Mouse (Mus musculus): ENCODE measurements around the gene Foxc2.

The Foxc2 gene

GRCm38 (mm10) chr8:121119635-121120455, 3.9 kb downstream of the Foxc2 start:
- 29% methylated on average over 12 of the region's 12 CpGs for WGBS

DNA sequence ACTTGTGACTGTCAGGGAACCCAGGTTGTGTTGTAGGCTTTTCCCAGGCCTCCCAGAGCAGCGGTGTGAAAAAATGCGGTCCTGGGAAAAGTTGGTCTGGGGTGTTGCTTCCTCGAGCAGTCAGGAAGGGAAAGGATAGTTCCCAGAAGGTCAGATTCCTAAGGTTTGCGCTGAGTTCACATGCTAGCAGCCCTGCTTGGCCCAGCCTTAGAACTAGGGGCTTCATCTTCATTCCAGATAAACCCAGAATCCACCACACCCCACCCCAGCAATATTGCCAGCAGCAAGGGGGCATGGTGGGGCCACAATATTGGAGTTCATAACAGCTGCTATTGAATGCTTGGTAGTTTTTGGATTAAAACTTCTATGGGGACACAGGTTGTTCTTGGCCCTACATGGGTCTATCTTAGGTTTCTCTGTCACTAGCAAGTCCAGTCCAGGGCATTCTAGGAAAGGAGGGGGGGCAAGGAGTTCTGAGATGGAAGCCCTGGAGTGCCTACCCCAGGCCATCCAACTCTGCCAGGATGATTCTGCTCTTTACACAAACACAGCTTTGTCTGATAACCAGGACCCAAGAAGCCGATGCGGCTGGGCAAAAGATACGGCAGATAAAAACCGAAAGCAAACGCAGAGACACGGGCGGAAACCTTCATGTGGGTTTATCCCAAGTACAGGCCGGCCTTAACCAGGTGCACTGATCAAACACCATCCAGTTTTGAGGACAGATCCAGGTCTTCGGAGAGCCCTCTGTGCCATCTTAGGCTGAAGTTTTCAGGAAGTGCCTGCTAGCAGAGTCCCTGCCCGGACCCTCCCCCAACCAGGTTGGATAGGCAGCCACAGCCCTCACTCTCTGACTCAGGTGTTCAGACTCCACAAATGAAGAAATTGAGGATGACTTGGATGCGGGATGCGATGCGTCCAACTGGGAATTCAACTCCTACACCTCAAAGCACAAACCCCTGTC, 4.8 kb downstream of the Foxc2 start:
- 24% methylated on average over 17 of the region's 17 CpGs for WGBS

GRCm38 (mm10) chr8:121121704-121122103, 5.7 kb downstream of the Foxc2 start:
- 16% methylated on average over 8 of the region's 8 CpGs for WGBS

DNA sequence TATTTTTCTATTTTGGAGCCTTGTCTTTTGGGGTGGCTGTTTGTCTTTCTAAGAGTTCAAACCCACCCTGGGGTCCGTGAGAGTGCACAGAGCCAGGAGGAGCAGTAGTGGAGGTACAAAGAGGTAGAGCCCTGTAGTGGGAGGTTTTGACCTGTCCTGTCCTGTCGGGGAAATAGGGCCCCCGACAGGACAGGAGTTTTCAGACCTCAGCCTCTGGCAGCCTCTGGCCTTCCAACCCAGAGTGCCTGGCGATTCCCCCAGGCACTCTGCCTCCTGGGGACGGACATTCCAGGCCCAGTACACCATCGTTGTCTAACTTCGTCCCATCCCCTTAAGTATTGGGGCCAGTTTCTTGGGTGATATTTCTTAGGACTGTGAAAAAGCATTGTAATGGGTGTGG, 6.4 kb downstream of the Foxc2 start:
- whole genome bisulfite sequencing: 29% methylated on average over 7 of the region's 7 CpGs

- WGBS: 48% methylated on average over 2 of the region's 2 CpGs
Observed at GRCm38 (mm10) chr8:121123113-121123512, 7.1 kb downstream of the Foxc2 start.

- 7% methylated on average over 17 of the region's 17 CpGs for WGBS
Observed at GRCm38 (mm10) chr8:121124547-121125239, 8.7 kb downstream of the Foxc2 start.

DNA sequence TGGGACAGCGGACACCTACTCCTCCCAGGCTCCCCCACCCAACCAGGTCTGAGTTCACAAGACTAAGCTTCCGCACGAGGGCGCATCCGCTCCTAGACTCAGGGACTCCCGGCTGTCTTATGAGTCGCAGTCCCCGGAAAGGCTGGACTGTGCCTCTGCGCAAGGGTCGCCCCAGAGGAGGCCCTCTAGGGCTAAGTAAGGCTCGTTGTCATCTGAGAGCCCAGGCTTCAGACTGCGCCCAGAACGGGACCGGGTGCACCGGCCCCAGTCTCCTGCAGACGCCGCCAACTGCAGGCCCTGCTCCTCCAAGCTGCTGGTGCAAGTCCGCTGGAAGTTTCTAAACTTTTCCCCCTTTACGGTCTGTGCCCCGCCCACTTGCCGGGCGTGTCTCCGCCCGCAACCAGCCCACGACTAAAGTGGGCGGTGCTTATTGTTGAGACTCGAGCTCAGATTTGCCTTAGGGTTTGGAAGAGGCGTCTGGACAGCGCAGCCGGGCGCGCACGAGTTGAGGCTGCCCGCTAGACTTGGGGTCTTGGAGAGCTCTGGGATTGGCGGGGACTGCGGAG, 9.4 kb downstream of the Foxc2 start:
- 1% methylated on average over 35 of the region's 36 CpGs for WGBS

- WGBS: 15% methylated on average over 6 of the region's 6 CpGs
Observed at GRCm38 (mm10) chr8:121126191-121126590, 10.2 kb downstream of the Foxc2 start.

DNA sequence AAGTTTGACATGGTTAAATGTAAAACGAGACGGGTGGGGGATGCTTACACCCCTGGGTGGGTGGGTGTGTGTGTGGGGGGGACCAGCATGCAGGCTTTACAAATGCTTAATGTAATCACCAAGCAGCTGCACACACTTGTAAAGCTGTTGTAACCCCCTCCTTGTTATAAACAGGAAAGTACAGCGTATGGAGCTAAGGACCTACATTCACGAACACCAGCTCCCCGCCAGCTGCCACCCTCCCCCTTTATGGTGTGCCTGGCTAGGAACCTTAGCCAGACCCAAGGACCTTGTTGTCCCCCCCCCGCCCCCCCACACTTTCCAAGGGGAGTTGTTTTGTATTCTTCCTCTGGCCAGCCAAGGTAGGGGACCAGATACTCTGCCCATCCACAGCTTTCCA, 10.7 kb downstream of the Foxc2 start:
- WGBS: 9% methylated on average over 6 of the region's 6 CpGs

GRCm38 (mm10) chr8:121127291-121127701, 11.3 kb downstream of the Foxc2 start:
- WGBS: 15% methylated on average over 11 of the region's 11 CpGs

- WGBS: 6% methylated on average over 43 of the region's 43 CpGs
Observed at GRCm38 (mm10) chr8:121127756-121128375, 11.9 kb downstream of the Foxc2 start, which contains the start of gene Foxl1. Gene Foxl1, plus strand, starts transcription at chr8:121127940.

DNA sequence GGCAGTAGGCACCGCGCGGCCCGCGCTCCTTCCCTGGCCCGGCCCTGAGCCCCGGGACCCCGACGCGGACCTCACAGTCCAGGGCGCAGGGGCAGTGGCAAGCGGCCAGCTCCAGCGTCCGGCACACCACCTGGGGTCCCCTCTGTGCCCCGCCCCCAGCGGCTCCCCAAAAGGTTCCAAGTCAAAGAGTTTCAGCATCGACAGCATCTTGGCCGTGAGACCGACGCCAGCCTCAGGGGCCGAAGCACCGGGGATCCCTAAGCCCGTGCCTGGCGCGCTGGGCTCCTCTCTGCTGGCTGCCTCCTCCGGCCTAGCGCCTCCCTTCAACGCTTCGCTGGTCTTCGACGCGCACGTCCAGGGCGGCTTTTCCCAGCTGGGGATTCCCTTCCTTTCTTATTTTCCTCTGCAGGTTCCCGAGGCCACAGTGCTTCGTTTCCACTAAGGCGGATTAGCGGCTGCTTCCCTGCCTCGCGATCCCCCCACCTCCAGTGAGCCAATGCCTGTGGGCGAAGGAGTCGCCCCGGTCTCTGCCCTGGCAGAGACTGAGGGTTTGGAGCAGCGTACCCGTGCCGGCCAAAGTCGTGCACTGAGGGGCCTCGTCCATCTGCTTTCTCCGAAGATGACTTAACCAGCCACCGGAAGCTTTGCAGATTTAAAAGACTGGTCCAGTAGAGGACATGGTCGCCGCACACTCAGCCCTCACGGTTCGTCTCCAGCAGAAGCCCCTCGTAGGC, 12.7 kb downstream of the Foxc2 start:
- 6% methylated on average over 55 of the region's 55 CpGs for WGBS

GRCm38 (mm10) chr8:121129265-121129940, 13.4 kb downstream of the Foxc2 start:
- WGBS: 40% methylated on average over 16 of the region's 16 CpGs

DNA sequence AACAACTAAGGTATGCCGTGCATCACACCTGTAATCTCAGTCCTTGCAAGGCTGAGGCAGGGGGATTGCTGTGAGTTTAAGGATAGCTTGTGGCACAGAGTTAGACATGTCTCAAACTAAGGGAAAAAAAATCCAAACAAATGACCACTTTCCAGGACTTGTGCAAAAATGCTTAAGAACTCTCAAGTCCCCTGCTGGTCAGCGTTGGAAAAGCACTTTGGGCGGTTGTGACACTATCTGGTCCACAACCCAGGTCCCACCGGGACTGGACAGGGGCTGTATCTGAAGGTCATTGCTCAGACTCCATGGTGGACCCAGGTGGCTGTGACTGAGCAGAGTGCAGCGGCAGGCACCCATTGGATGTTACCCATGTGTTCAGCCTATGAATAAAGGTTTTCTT, 14.6 kb downstream of the Foxc2 start:
- 39% methylated on average over 5 of the region's 5 CpGs for WGBS

- WGBS: 68% methylated on average over 5 of the region's 5 CpGs
Observed at GRCm38 (mm10) chr8:121132961-121133513, 17.1 kb downstream of the Foxc2 start.

DNA sequence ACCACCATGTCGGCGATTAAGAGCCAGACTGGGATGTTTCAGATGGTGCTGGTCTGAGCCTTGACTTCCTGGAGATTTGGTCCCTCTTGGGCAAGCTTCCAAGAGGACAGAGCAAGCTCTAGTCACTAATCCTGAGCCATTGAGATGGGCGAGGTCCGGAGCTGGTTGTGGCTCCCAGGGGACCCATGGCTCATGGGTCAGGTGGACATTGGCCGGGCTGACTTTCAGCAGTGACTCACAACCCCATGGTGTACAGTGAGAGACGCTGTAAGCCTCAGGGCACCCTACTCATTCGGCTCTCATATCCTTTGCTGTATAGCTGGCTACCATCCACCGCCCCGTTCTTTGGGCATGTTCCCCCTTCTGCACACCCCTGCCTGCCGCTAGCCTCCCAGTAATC, 18.1 kb downstream of the Foxc2 start:
- WGBS: 89% methylated on average over 10 of the region's 10 CpGs

GRCm38 (mm10) chr8:121134512-121134911, 18.5 kb downstream of the Foxc2 start:
- WGBS: 87% methylated on average over 11 of the region's 11 CpGs

GRCm38 (mm10) chr8:121136856-121137255, 20.9 kb downstream of the Foxc2 start:
- WGBS: 94% methylated on average over 6 of the region's 6 CpGs

- 78% methylated on average over 5 of the region's 6 CpGs for WGBS
Observed at GRCm38 (mm10) chr8:121145457-121146134, 29.6 kb downstream of the Foxc2 start.

All from cerebral cortex, adult 2 months (tissue).